In the genomic region with DNA sequence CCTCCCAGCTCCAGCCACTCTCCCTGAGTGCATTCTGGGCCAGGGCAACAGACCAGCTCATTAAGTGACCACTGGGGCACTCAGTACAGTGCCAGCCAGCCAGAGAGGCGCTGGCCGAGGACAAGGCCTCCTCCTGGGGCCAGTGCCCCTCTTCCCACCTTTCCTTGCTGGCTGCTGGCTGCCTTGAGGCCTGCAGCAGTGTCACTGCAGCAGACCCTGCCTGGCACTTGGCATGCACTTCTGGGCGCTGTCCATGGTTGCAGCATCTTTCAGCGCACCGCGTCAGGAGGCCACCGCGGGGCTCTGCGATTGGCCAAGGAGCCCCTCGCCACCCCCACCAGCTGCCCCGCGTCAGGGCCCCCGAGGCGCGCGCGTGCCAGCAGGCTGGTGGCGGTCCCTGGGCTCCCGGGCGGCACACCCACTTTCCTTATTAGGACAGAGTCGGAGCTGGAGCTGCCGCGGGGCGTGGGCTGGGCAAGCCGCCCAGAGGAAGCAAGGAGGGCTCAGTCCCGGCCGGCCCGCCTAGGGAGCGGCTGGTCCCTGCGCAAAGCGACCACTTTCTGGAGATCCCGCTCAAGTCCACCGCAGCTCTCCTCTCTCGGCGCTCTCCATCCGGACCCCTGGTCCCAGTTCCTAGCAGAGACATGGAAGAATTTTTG, we compare ENCODE assay signal across 8 mouse cellular contexts. TPM values are rescaled to one million over a fixed set of nuclear protein-coding genes. Genes with fewer than 3 reads are reported as not detected.
DNase-seq lines count a peak whose midpoint lies in the region; ATAC-seq and TF ChIP-seq lines count a peak whose summit lies in the region.

A gene (plus strand): TSS at position 506 of the 659 bp plus-strand sequence.

- no peaks in the 10 kb centered on the region for H3K36me3 ChIP-seq in embryonic facial prominence, embryonic 10.5 days (replicated peaks)
- no peaks in the 10 kb centered on the region for H3K36me3 ChIP-seq in intestine, postnatal 0 days (ENCODE audit: control insufficient read depth, insufficient read depth)
- no peaks in the 10 kb centered on the region for H3K36me3 ChIP-seq in limb, embryonic 11.5 days (ENCODE audit: control insufficient read depth, insufficient read depth, low read length)
- no peaks in the 10 kb centered on the region for H3K36me3 ChIP-seq in midbrain, embryonic 12.5 days
- H3K36me3 ChIP-seq in stomach, embryonic 16.5 days (ENCODE audit: control insufficient read depth, insufficient read depth, low read length), result no peaks in the 10 kb centered on the region

- H3K4me2 ChIP-seq in intestine, postnatal 0 days (replicated peaks; ENCODE audit: low read depth), result peak within 1 kb of the TSS; percentile 60
- peak within 1 kb of the TSS; percentile 73 for H3K4me2 ChIP-seq in limb, embryonic 11.5 days (ENCODE audit: low read depth, severe bottlenecking)
- peak within 1 kb of the TSS; percentile 91 for H3K4me2 ChIP-seq in midbrain, embryonic 12.5 days (replicated peaks)
- peak within 1 kb of the TSS; percentile 85 for H3K4me2 ChIP-seq in stomach, embryonic 16.5 days (ENCODE audit: low read depth, low read length)

- DNase-seq in CD4-positive, CD25-positive, alpha-beta regulatory T cell, adult 2 months (ENCODE audit: low read depth, low spot score), result peak; percentile 1
- peak; percentile 90 for DNase-seq in embryonic facial prominence, embryonic 10.5 days (ENCODE audit: low spot score)
- DNase-seq in heart, adult 18-20 months, result peak; percentile 74 to 80
- DNase-seq in limb, embryonic 11.5 days (ENCODE audit: low spot score), result peak; percentile 87

- peaks cover 62% of the 10 kb centered on the region for H3K27me3 ChIP-seq in embryonic facial prominence, embryonic 10.5 days (replicated peaks; ENCODE audit: low read depth, poor library complexity, severe bottlenecking)
- H3K27me3 ChIP-seq in intestine, postnatal 0 days (replicated peaks; ENCODE audit: control insufficient read depth, insufficient read depth, low read length), result peaks cover 27% of the 10 kb centered on the region
- H3K27me3 ChIP-seq in limb, embryonic 11.5 days (ENCODE audit: control insufficient read depth, insufficient read depth, low read length), result peaks cover 8% of the 10 kb centered on the region; the same call in 1 of the 2 replicates
- H3K27me3 ChIP-seq in midbrain, embryonic 12.5 days, result peaks cover 47% of the 10 kb centered on the region
- peaks cover 25% of the 10 kb centered on the region for H3K27me3 ChIP-seq in stomach, embryonic 16.5 days (ENCODE audit: control insufficient read depth, insufficient read depth, low read length)

- no peak within 1 kb of the TSS for H3K9ac ChIP-seq in intestine, postnatal 0 days (ENCODE audit: low read depth, low read length)
- peak within 1 kb of the TSS; percentile 22; the same call in 1 of the 2 replicates for H3K9ac ChIP-seq in limb, embryonic 11.5 days (ENCODE audit: low read length)
- H3K9ac ChIP-seq in midbrain, embryonic 12.5 days (replicated peaks), result peak within 1 kb of the TSS; percentile 46
- H3K9ac ChIP-seq in stomach, embryonic 16.5 days (ENCODE audit: low read length), result peak within 1 kb of the TSS; percentile 62

- no peak for ATAC-seq in CD4-positive, CD25-positive, alpha-beta regulatory T cell, adult 4 months
- ATAC-seq in intestine, postnatal 0 days, result peak; percentile 72
- ATAC-seq in limb, embryonic 11.5 days (ENCODE audit: insufficient number of reproducible peaks, low FRiP score, low TSS enrichment, low read depth), result peak; percentile 93
- peak; percentile 94 for ATAC-seq in midbrain, embryonic 12.5 days (ENCODE audit: low FRiP score, low read depth)
- peak; percentile 91 for ATAC-seq in stomach, embryonic 16.5 days (ENCODE audit: insufficient read depth, low FRiP score)

- peaks cover 16% of the 10 kb centered on the region for H3K4me1 ChIP-seq in embryonic facial prominence, embryonic 10.5 days
- no peaks in the 10 kb centered on the region for H3K4me1 ChIP-seq in intestine, postnatal 0 days (replicated peaks; ENCODE audit: control insufficient read depth, insufficient read depth, low read length)
- H3K4me1 ChIP-seq in limb, embryonic 11.5 days (ENCODE audit: control insufficient read depth, insufficient read depth, low read length), result peaks cover 11% of the 10 kb centered on the region
- peaks cover 13% of the 10 kb centered on the region for H3K4me1 ChIP-seq in midbrain, embryonic 12.5 days
- peaks cover 7% of the 10 kb centered on the region; the same call in 1 of the 2 replicates for H3K4me1 ChIP-seq in stomach, embryonic 16.5 days (ENCODE audit: control insufficient read depth, insufficient read depth, low read length)

- H3K9me3 ChIP-seq in embryonic facial prominence, embryonic 10.5 days, result no peaks in the 10 kb centered on the region
- H3K9me3 ChIP-seq in intestine, postnatal 0 days (ENCODE audit: control insufficient read depth), result no peaks in the 10 kb centered on the region
- no peaks in the 10 kb centered on the region for H3K9me3 ChIP-seq in limb, embryonic 11.5 days (ENCODE audit: control insufficient read depth, low read length)
- H3K9me3 ChIP-seq in midbrain, embryonic 12.5 days, result no peaks in the 10 kb centered on the region
- no peaks in the 10 kb centered on the region for H3K9me3 ChIP-seq in stomach, embryonic 16.5 days (replicated peaks; ENCODE audit: control insufficient read depth, low read length)

- peak within 1 kb of the TSS; percentile 61 for H3K4me3 ChIP-seq in embryonic facial prominence, embryonic 10.5 days
- peak within 1 kb of the TSS; percentile 34 for H3K4me3 ChIP-seq in intestine, postnatal 0 days (ENCODE audit: low read depth, low read length)
- peak within 1 kb of the TSS; percentile 33 for H3K4me3 ChIP-seq in limb, embryonic 11.5 days (ENCODE audit: low read depth, low read length)
- H3K4me3 ChIP-seq in midbrain, embryonic 12.5 days, result peak within 1 kb of the TSS; percentile 50
- H3K4me3 ChIP-seq in stomach, embryonic 16.5 days (replicated peaks; ENCODE audit: low read length), result peak within 1 kb of the TSS; percentile 48

- H3K27ac ChIP-seq in embryonic facial prominence, embryonic 10.5 days (replicated peaks), result no peak within 1 kb of the TSS; the same call in 1 of the 2 replicates
- H3K27ac ChIP-seq in intestine, postnatal 0 days (ENCODE audit: low read depth, low read length), result no peak within 1 kb of the TSS
- no peak within 1 kb of the TSS for H3K27ac ChIP-seq in limb, embryonic 11.5 days (replicated peaks; ENCODE audit: low read depth, low read length)
- H3K27ac ChIP-seq in midbrain, embryonic 12.5 days (replicated peaks), result no peak within 1 kb of the TSS
- no peak within 1 kb of the TSS for H3K27ac ChIP-seq in stomach, embryonic 16.5 days (ENCODE audit: low read length)

- TF ChIP-seq CTCF in intestine, postnatal 0 days (IDR thresholded peaks at IDR 0.05; ENCODE audit: low read depth), result no peak

- WGBS in embryonic facial prominence, embryonic 10.5 days, result under 1% methylated on average over 36 of the region's 36 CpGs
- under 1% methylated on average over 36 of the region's 36 CpGs for WGBS in intestine, postnatal 0 days
- WGBS in limb, embryonic 11.5 days, result under 1% methylated on average over 36 of the region's 36 CpGs
- under 1% methylated on average over 36 of the region's 36 CpGs for WGBS in midbrain, embryonic 12.5 days
- WGBS in stomach, embryonic 16.5 days, result 1% methylated on average over 36 of the region's 36 CpGs

RNA-seq across cellular contexts. Expression of the gene that starts here (rescaled TPM):
- under 1 TPM; 0.17 to 0.24 TPM for polyA plus RNA-seq in CD4-positive, CD25-positive, alpha-beta regulatory T cell, adult 4 months (2017; shearing (Covaris generic))
- 1.0 and 1.9 TPM in 2 replicates for polyA plus RNA-seq in embryonic facial prominence, embryonic 10.5 days (2016; fragmentation: Nextera tagmentation; extraction: Ambion mirVana)
- total RNA-seq in heart, adult 18-20 months (2021), result 10 to 100 TPM; 63.5 to 65.9 TPM
- 1.1 and 1.4 TPM in 2 replicates for polyA plus RNA-seq in intestine, postnatal 0 days (2015; fragmentation: Nextera tagmentation; extraction: Ambion mirVana)
- polyA plus RNA-seq in limb, embryonic 11.5 days (2014; fragmentation: Nextera tagmentation; extraction: Ambion mirVana), result 0.55 and 0.64 TPM in 2 replicates
- 1.7 and 2.3 TPM in 2 replicates for polyA plus RNA-seq in midbrain, embryonic 12.5 days (2016; fragmentation: Nextera tagmentation; extraction: Ambion mirVana)
- polyA plus RNA-seq in stomach, embryonic 16.5 days (2015; fragmentation: Nextera tagmentation; extraction: Ambion mirVana), result 2.4 and 2.9 TPM in 2 replicates

Comparison
In these comparisons a context has a peak if more than half of its experiments do, and no peak if none do; other contexts are left out.
1. Peak in DNase-seq, ATAC-seq, H3K4me3 ChIP-seq, H3K9ac ChIP-seq and H3K4me2 ChIP-seq in limb, embryonic 11.5 days; RNA of the gene not detected or under 1 TPM.
2. DNase-seq: peak in every context shown above with its lines; median percentile 90 in embryonic facial prominence, embryonic 10.5 days; 87 in limb, embryonic 11.5 days; 77 in heart, adult 18-20 months; 1 in CD4-positive, CD25-positive, alpha-beta regulatory T cell, adult 2 months.